Mouse (Mus musculus) CH12.LX (cell line): ENCODE data around the gene Atg9b. TPM values are rescaled to one million over a fixed set of nuclear protein-coding genes. Genes with fewer than 3 reads are reported as not detected.

Source experiments
- DNase-seq: peaks from one replicate; pipeline ENCODE4 v3.0.0-alpha.2; 2013; ENCODE audit errors: extremely low read depth
- H3K27ac ChIP-seq: 2 replicates; pipeline ENCODE4 v1.5.1; 2012; ENCODE audit warnings: low read depth, mild to moderate bottlenecking, control low read depth, moderate library complexity; ENCODE audit not compliant: insufficient read depth
- H3K27me3 ChIP-seq: replicated peaks from 2 replicates; pipeline ENCODE3; 2012; ENCODE audit warnings: inconsistent platforms
- H3K36me3 ChIP-seq, 2 experiments: replicated peaks in 1 of 2; 2 replicates each; pipeline versions ENCODE3 to v1.6.1; 2012; ENCODE audit warnings: inconsistent platforms in 1 of 2, low read length in 1 of 2, mild to moderate bottlenecking in 1 of 2, mixed read lengths in 1 of 2, moderate library complexity in 1 of 2; ENCODE audit not compliant: control insufficient read depth in 1 of 2, insufficient read depth in 1 of 2
- H3K4me1 ChIP-seq, 2 experiments: 2 replicates each; pipeline ENCODE4 v1.6.1; 2012; ENCODE audit warnings: inconsistent platforms in 1 of 2, moderate library complexity in 1 of 2; ENCODE audit not compliant: insufficient read depth in 2 of 2, control insufficient read depth in 1 of 2
- H3K4me2 ChIP-seq: 2 replicates; pipeline ENCODE4 v1.6.1; 2012; ENCODE audit warnings: low read depth, mild to moderate bottlenecking, control low read depth; ENCODE audit not compliant: poor library complexity, insufficient read depth, severe bottlenecking
- H3K4me3 ChIP-seq, 3 experiments: fragments of 150-350 bp in 1 of 3; sonication (generic) in 1 of 3; replicated peaks in 1 of 3; 2 replicates each; pipeline versions ENCODE3 to v1.5.1; 2011 to 2012; ENCODE audit warnings: low read depth in 2 of 3, low read length in 2 of 3, mild to moderate bottlenecking in 2 of 3, moderate library complexity in 2 of 3, control low read depth in 1 of 3, improper control_type of control experiment in 1 of 3, inconsistent platforms in 1 of 3, mixed read lengths in 1 of 3; ENCODE audit not compliant: poor library complexity in 1 of 3
- H3K79me2 ChIP-seq: replicated peaks from 2 replicates; pipeline ENCODE4 v1.6.1; 2012; ENCODE audit warnings: mild to moderate bottlenecking, moderate library complexity; ENCODE audit not compliant: control insufficient read depth, poor library complexity, insufficient read depth, severe bottlenecking; ENCODE audit errors: extremely low read depth
- H3K9ac ChIP-seq: 2 replicates; pipeline ENCODE4 v1.6.1; 2012; ENCODE audit warnings: low read depth, mild to moderate bottlenecking, control low read depth, moderate library complexity; ENCODE audit not compliant: insufficient read depth
- H3K9me3 ChIP-seq: replicated peaks from 2 replicates; pipeline ENCODE3; 2012; ENCODE audit warnings: low read length, inconsistent platforms, mixed read lengths
- BHLHE40 ChIP-seq: IDR thresholded peaks from 2 replicates; pipeline ENCODE4 v1.6.1; 2011; ENCODE audit warnings: mild to moderate bottlenecking, low read depth, low read length, improper control_type of control experiment
- CHD1 ChIP-seq: IDR thresholded peaks from 2 replicates; pipeline ENCODE4 v1.6.1; 2012; ENCODE audit warnings: low read depth, low read length, improper control_type of control experiment, inconsistent platforms
- CTCF ChIP-seq, 2 experiments: IDR thresholded peaks in 1 of 2; conservative IDR thresholded peaks in 1 of 2; 2 replicates each; pipeline ENCODE4 v1.5.1; 2011 to 2012; ENCODE audit warnings: low read depth in 2 of 2, low read length in 2 of 2, improper control_type of control experiment in 1 of 2, inconsistent platforms in 1 of 2, mild to moderate bottlenecking in 1 of 2, moderate library complexity in 1 of 2
- E2F4 ChIP-seq: IDR thresholded peaks from 2 replicates; pipeline ENCODE4 v1.6.1; 2011; ENCODE audit warnings: low read depth, low read length, improper control_type of control experiment; ENCODE audit not compliant: insufficient replicate concordance
- ELF1 ChIP-seq: IDR thresholded peaks from 2 replicates; pipeline ENCODE4 v1.6.1; 2014; ENCODE audit warnings: low read depth, mild to moderate bottlenecking, inconsistent platforms, low read length, improper control_type of control experiment
- JUND ChIP-seq: conservative IDR thresholded peaks from 2 replicates; pipeline ENCODE4 v1.6.1; 2011; ENCODE audit warnings: low read depth, low read length, improper control_type of control experiment
- KAT2A ChIP-seq: IDR thresholded peaks from 2 replicates; pipeline ENCODE4 v1.6.1; 2012; ENCODE audit warnings: low read length, improper control_type of control experiment, inconsistent platforms; ENCODE audit not compliant: insufficient replicate concordance
- MAX ChIP-seq: IDR thresholded peaks from 2 replicates; pipeline ENCODE4 v1.6.1; 2011; ENCODE audit warnings: low read length, improper control_type of control experiment
- MAZ ChIP-seq: IDR thresholded peaks from 2 replicates; pipeline ENCODE4 v1.6.1; 2012; ENCODE audit warnings: low read depth, mild to moderate bottlenecking, inconsistent platforms, low read length, improper control_type of control experiment, moderate library complexity
- MEF2A ChIP-seq: IDR thresholded peaks from 2 replicates; pipeline ENCODE4 v1.6.1; 2014; ENCODE audit warnings: low read depth, mild to moderate bottlenecking, inconsistent platforms, low read length, improper control_type of control experiment, borderline replicate concordance
- MYC ChIP-seq: IDR thresholded peaks from 2 replicates; pipeline ENCODE4 v1.6.1; 2011; ENCODE audit warnings: low read depth, mild to moderate bottlenecking, improper control_type of control experiment, low read length
- NELFE ChIP-seq: IDR thresholded peaks from 2 replicates; pipeline ENCODE4 v1.6.1; 2011; ENCODE audit warnings: low read depth, low read length, improper control_type of control experiment
- NRF1 ChIP-seq: IDR thresholded peaks from 2 replicates; pipeline ENCODE4 v1.6.1; 2014; ENCODE audit warnings: low read depth, mild to moderate bottlenecking, inconsistent platforms, low read length, improper control_type of control experiment, moderate library complexity
- PAX5 ChIP-seq: IDR thresholded peaks from 2 replicates; pipeline ENCODE4 v1.6.1; 2012; ENCODE audit warnings: low read length, inconsistent platforms, mixed read lengths
- POLR2A ChIP-seq: IDR thresholded peaks from 2 replicates; pipeline ENCODE4 v1.6.1; 2011; ENCODE audit warnings: low read depth, mild to moderate bottlenecking, improper control_type of control experiment, low read length
- POLR2AphosphoS2 ChIP-seq: IDR thresholded peaks from 2 replicates; pipeline ENCODE4 v1.6.1; 2011; ENCODE audit warnings: low read depth, low read length, improper control_type of control experiment
- RAD21 ChIP-seq: IDR thresholded peaks from 2 replicates; pipeline ENCODE4 v1.6.1; 2011; ENCODE audit warnings: low read depth, mild to moderate bottlenecking, low read length, improper control_type of control experiment, moderate library complexity
- SIN3A ChIP-seq: IDR thresholded peaks from 2 replicates; pipeline ENCODE4 v1.6.1; 2012; ENCODE audit warnings: low read length, improper control_type of control experiment, inconsistent platforms
- SMC3 ChIP-seq: IDR thresholded peaks from 2 replicates; pipeline ENCODE4 v1.6.1; 2011; ENCODE audit warnings: low read depth, low read length, improper control_type of control experiment
- USF1 ChIP-seq: IDR thresholded peaks from 2 replicates; pipeline ENCODE4 v1.6.1; 2014; ENCODE audit warnings: low read depth, mild to moderate bottlenecking, inconsistent platforms, low read length, improper control_type of control experiment
- ZKSCAN1 ChIP-seq: IDR thresholded peaks from 2 replicates; pipeline ENCODE4 v1.6.1; 2012; ENCODE audit warnings: low read depth, inconsistent platforms, low read length, improper control_type of control experiment, borderline replicate concordance
- ZMIZ1 ChIP-seq: IDR thresholded peaks from 2 replicates; pipeline ENCODE4 v1.6.1; 2012; ENCODE audit warnings: low read depth, mild to moderate bottlenecking, inconsistent platforms, low read length, improper control_type of control experiment
- ZNF384 ChIP-seq: IDR thresholded peaks from 2 replicates; pipeline ENCODE4 v1.6.1; 2012; ENCODE audit warnings: low read depth, low read length, improper control_type of control experiment, inconsistent platforms
- dilution Hi-C: fragments of 300-500 bp; cut with MboI; formaldehyde crosslinking; loops from 2 replicates; pipeline ENCODE4 v1.14.3; 2020; ENCODE audit warnings: low sequenced_read_pairs; ENCODE audit not compliant: extremely low pct_unique_long_range_greater_than_20kb, extremely low pct_ligation_motif_present
- in situ Hi-C: fragments of 300-500 bp; cut with MboI; formaldehyde crosslinking; loops from 3 replicates; pipeline ENCODE4 v1.14.3; 2019; ENCODE audit warnings: low sequenced_read_pairs, low pct_ligation_motif_present, low pct_unique_long_range_greater_than_20kb, mixed read lengths
- polyA plus RNA-seq: library from polyadenylated mRNA; unstranded; fragments of >175 nt; gene quantifications from 2 replicates; pipeline ENCODE4 v1.2.1, GENCODE M21; 2012; ENCODE audit warnings: low read depth; ENCODE audit not compliant: insufficient read length
- total RNA-seq, 2 experiments: library from RNA; depleted of rRNA; stranded (reverse); fragments of 300-350 nt in 1 of 2; fragments of >200 nt in 1 of 2; gene quantifications; 2 replicates each; pipeline ENCODE4 v1.2.3; 2012 to 2014

Atg9b gene
- total and polyA plus RNA-seq, 3 experiments, result 0.68 to 1.3 (median 0.81) TPM

DNA sequence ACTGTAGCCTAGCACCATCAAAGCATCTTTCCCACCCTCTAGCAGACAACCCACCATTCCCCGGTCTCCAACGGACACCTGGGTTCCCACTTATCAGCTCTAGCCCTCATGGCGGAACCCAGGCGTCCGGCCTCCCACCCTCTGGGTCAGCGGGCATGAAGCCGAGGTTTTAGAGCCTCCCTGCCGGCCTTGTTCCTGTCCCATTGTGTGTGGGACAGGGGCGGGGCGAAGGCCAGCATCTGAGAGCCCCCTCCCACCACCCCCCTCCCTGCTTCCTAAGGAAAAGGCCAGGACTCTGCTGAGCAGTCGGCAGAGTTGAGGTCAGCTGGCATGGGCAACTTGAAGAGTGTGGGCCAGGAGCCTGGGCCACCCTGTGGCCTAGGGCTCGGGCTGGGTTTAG, 27.4 kb downstream of the Atg9b start, which contains the start of gene Nos3:
Gene Nos3, plus strand, starts transcription at position 303 of the 400 bp plus-strand sequence.
- Histone ChIP-seq H3K4me1 (peaks cover 0 to 10% of the 10 kb centered on the region in 2 experiments; a peak in 2 of 4 replicates), H3K4me2 (no peak within 1 kb of the TSS)
- no peak for TF ChIP-seq RAD21
- TF ChIP-seq ZKSCAN1, result no peak
- TF ChIP-seq SMC3, result no peak
- no peak for TF ChIP-seq KAT2A
- no peak for TF ChIP-seq ZMIZ1
- no peak for TF ChIP-seq CTCF (conservative IDR thresholded peaks at IDR 0.05 in 1 of 2, IDR thresholded peaks at IDR 0.05 in 1 of 2; ENCODE audit: low read depth in 2 of 2, low read length in 2 of 2)
- no peak for TF ChIP-seq NELFE
- TF ChIP-seq POLR2A, result no peak
- TF ChIP-seq ZNF384, result no peak
- no peak for TF ChIP-seq ELF1
- no peak for TF ChIP-seq MAX
- TF ChIP-seq MAZ, result no peak
- TF ChIP-seq BHLHE40, result no peak
- no peak for TF ChIP-seq E2F4
- no peak for TF ChIP-seq NRF1
- TF ChIP-seq, all 38 proteins: peak for 0
- Histone ChIP-seq H3K79me2 (no peaks in the 10 kb centered on the region), H3K27ac (no peak within 1 kb of the TSS), H3K9ac (no peak within 1 kb of the TSS), H3K27me3 (peaks cover 77% of the 10 kb centered on the region), H3K4me3 (no peak within 1 kb of the TSS), H3K9me3 (peaks cover 5% of the 10 kb centered on the region), H3K36me3 (no peaks in the 10 kb centered on the region)
- DNase-seq, result no peak
- in situ Hi-C loops, result loop anchor here (10.0 kb wide), 1 partner anchor 100 kb away; no protein-coding TSS in a partner anchor
- dilution Hi-C loops, result no loop called here

GRCm38 (mm10) chr5:24364061-24364460, 27.9 kb downstream of the Atg9b start:
- in situ Hi-C loops, result loop anchor here (10.0 kb wide), 1 partner anchor 99 kb away; no protein-coding TSS in a partner anchor
- peaks cover 77% of the 10 kb centered on the region for H3K27me3 ChIP-seq
- TF ChIP-seq CHD1, result no peak
- no peak for TF ChIP-seq JUND
- no peak for TF ChIP-seq USF1
- no peak for TF ChIP-seq SIN3A
- no peak for TF ChIP-seq MYC
- TF ChIP-seq KAT2A, result no peak
- no peak for TF ChIP-seq POLR2AphosphoS2
- TF ChIP-seq NELFE, result no peak
- no peak for TF ChIP-seq PAX5
- no peak for TF ChIP-seq MEF2A
- H3K9ac ChIP-seq, result no peak overlapping the region
- H3K79me2 ChIP-seq, result no peaks in the 10 kb centered on the region
- no peak overlapping the region for H3K4me3 ChIP-seq
- no peak for DNase-seq
- H3K9me3 ChIP-seq, result peaks cover 5% of the 10 kb centered on the region
- peaks cover 0 to 10% of the 10 kb centered on the region in 2 experiments; a peak in 2 of 4 replicates for H3K4me1 ChIP-seq
- H3K27ac ChIP-seq, result no peak overlapping the region
- no peaks in the 10 kb centered on the region for H3K36me3 ChIP-seq
- H3K4me2 ChIP-seq, result no peak overlapping the region
- dilution Hi-C loops, result no loop called here
